Mouse (Mus musculus): Measurements from ENCODE around the gene Tmem144.

DNA sequence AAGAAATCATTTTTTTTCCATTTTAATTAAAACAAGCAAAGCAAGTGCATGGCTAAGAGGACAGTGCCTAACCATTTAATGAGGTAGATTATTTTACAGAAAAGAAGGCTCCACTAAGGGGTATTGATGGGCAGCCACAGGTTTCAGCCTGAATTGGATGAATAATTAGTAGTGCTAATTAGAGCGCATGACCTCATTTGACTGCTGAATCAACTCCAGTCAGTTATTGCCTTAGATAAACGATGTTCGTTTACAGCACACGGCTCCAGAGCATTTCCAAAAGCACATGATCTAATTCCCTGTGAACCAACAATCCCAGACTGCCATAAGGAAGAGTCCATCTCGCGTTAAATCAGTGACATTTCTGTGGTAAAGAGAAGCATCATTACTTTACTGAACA, 11.1 kb downstream of the Tmem144 start:
- TF ChIP-seq CTCF (IDR thresholded peaks at IDR 0.05; ENCODE audit: low read depth) (no peak), EP300 (IDR thresholded peaks at IDR 0.05; ENCODE audit: low read depth) (no peak)
